Mouse (Mus musculus): ENCODE measurements around the gene Zfp53.

DNA sequence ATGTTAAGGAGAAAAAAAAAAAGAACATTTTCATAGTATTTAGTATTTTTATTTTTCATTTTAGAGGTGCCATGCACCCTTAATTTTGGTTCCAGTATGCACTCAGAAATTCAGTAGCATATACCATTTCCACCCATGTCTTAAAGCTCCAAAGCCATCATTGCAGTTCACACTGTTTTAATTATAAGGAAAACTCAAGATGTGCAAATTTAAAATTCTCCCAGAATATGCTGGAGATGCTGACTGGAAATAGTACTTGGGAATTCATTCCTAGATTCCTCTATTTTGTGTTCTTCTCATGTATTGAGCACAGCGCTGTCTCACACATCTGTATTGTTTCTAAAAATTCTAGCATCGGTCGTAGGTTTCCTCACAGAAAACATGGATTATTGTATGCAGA lies 17.5 kb downstream of the Zfp53 start:
- TF ChIP-seq ZC3H11A (IDR thresholded peaks at IDR 0.05; ENCODE audit: borderline replicate concordance, low read depth, low read length) = no peak
- TF ChIP-seq HCFC1 (IDR thresholded peaks at IDR 0.05; ENCODE audit: borderline replicate concordance, insufficient read depth, low read length) = no peak
- no peak for TF ChIP-seq ZNF384 (IDR thresholded peaks at IDR 0.05; ENCODE audit: low read depth, low read length)
- no peak for TF ChIP-seq CHD2 (IDR thresholded peaks at IDR 0.05; ENCODE audit: low read depth, low read length)

Data from ES-E14 (cell line).